Comparison of ENCODE assay signal across 23 mouse cellular contexts in the genomic region with DNA sequence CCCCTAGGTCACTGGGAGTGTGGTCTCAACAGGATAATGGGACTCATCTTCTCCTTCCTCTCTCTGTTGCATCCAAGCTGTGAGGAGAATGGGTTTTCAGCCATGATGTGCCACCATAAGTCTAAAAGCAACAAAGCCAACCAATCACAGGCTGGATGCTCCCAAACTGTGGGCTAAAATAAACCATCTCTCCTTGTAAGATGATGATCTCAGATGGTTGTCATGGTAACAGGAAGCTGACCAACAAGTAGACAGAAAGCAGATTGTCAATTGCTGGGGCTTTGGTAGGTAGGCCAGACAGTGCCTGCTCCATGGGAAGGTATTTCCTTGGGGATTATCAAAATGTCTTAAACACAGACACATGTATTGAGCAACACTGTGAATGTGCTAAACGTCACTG. TPM values are rescaled to one million over a fixed set of nuclear protein-coding genes. Genes with fewer than 3 reads are reported as not detected.
"Had no signal": no experiment of that assay in that cellular context is flagged by ENCODE, and none has a peak within 500 bp of the region (broad histone marks: within the 10 kb centered on the region; RNA-seq: fewer than 3 reads in every experiment).

No protein-coding gene starts in this region.

- H3K27me3 ChIP-seq: liver, embryonic 15.5 days; lung, embryonic 15.5 days; neural tube, embryonic 12.5 days had no signal

- H3K4me1 ChIP-seq: liver, embryonic 15.5 days; lung, embryonic 15.5 days; neural tube, embryonic 12.5 days had no signal

- H3K36me3 ChIP-seq: liver, embryonic 15.5 days; lung, embryonic 15.5 days; neural tube, embryonic 12.5 days had no signal

- ATAC-seq: liver, postnatal 0 days; lung, postnatal 0 days; midbrain, embryonic 16.5 days had no signal

- H3K27ac ChIP-seq: liver, embryonic 15.5 days; lung, embryonic 15.5 days; macrophage; neural tube, embryonic 12.5 days had no signal

- DNase-seq: liver, postnatal 0 days; lung, adult 2 months; lung, postnatal 14 days; lung, postnatal 36 days; midbrain, embryonic 14.5 days; retina, postnatal 1 day; right cerebral cortex, postnatal 14 days; right cerebral cortex, postnatal 4 days; spleen, adult 18-20 months; thymus, adult 18-20 months; thymus, postnatal 14 days; thymus, postnatal 36 days had no signal

- H3K4me3 ChIP-seq: liver, embryonic 15.5 days; lung, embryonic 15.5 days; megakaryocyte, embryonic 14.5 days; neural tube, embryonic 12.5 days had no signal

- H3K4me2 ChIP-seq: liver, embryonic 15.5 days; lung, embryonic 15.5 days; midbrain, embryonic 11.5 days; neural tube, embryonic 12.5 days had no signal

- H3K9me3 ChIP-seq: liver, embryonic 15.5 days; lung, embryonic 15.5 days; neural tube, embryonic 12.5 days had no signal

- H3K9ac ChIP-seq: liver, embryonic 15.5 days; liver, postnatal 0 days; lung, embryonic 15.5 days; neural tube, embryonic 12.5 days had no signal

RNA-seq across cellular contexts. Expression of gene Kcnf1, which starts 20.9 kb away (rescaled TPM):
- total RNA-seq: megakaryocyte progenitor cell, adult 5-6 weeks; monocyte, adult 5-6 weeks; neutrophil, adult 5-6 weeks had no signal
- polyA plus RNA-seq: macrophage had no signal
